Mouse (Mus musculus): ENCODE results near the gene Vmn2r85. TPM values are rescaled to one million over a fixed set of nuclear protein-coding genes. Genes with fewer than 3 reads are reported as not detected.
"Not testable (repeated sequence)": the region's sequence is repeated elsewhere in the genome, so short reads cannot be mapped to it uniquely, and the experiment has no call there.

Vmn2r85 gene
- total RNA-seq (2022) = not detected

DNA sequence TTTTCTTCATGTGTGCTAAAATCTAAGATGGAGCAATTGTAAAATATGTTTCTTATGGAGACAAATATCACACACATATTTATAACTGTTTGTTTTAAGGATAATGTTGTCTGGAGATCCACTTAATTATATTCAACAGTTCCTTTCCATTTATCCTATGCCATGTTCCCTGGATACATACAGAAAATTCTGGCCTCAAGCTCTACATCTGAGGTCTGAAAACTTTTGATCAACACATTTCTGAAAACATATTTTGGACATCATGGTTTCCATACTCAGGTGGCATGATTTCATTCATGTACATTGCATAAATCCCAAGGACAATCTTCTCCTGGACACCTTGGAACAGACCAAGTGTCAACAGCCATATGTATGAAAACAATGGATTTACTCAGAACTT is at the start of gene Vmn2r85:
Gene Vmn2r85, minus strand, starts transcription at position 101 of the 400 bp plus-strand sequence.
- not testable (repeated sequence) for DNase-seq (ENCODE audit: low spot score in 2 of 2)

DNA sequence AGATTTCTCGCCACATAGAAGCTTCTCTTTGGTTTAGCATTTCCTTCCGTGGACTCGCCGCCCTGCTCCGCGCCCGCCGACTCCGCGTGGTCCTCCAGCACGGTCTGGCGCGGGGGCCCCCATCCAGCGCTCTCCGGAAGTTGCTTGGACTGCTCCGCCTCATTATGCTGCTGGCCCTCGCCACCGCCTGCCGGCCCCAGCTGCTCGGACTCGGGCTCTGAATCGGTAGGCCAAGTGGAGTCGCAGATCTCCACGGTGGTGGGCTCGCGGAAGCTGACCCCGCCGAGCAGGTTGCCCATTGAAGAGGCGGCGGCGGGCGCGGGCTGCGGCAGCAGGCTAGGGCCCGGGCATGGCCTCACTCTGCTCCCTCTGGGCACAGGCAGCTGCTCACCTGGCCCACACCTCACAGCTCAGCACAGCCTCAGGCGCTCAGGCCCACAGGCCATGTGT is 40.8 kb upstream of the Vmn2r85 start:
- no peak for DNase-seq (ENCODE audit: low spot score in 2 of 2)

DNA sequence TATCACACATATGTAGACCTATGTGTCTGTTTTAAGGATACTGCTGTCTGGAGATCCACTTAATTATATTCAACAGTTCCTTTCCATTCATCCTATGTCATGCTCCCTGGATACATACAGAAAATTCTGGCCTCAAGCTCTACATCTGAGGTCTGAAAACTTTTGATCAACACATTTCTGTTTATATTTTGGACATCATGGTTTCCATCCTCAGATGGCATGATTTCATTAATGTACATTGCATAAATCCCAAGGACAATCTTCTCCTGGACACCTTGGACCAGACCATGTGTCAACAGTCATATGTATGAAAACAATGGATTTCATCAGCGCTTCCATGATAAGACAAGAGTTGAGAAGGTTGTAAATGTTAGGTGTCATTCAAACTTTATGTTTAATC is 26.4 kb upstream of the Vmn2r85 start, which contains the start of gene Vmn2r86:
Gene Vmn2r86, minus strand, starts transcription at position 101 of the 400 bp plus-strand sequence.
- not testable (repeated sequence) for DNase-seq (ENCODE audit: low spot score in 2 of 2)

- no peak for DNase-seq (ENCODE audit: low spot score in 2 of 2)
Observed at GRCm38 (mm10) chr10:130444776-130445175, 15.3 kb upstream of the Vmn2r85 start.

DNA sequence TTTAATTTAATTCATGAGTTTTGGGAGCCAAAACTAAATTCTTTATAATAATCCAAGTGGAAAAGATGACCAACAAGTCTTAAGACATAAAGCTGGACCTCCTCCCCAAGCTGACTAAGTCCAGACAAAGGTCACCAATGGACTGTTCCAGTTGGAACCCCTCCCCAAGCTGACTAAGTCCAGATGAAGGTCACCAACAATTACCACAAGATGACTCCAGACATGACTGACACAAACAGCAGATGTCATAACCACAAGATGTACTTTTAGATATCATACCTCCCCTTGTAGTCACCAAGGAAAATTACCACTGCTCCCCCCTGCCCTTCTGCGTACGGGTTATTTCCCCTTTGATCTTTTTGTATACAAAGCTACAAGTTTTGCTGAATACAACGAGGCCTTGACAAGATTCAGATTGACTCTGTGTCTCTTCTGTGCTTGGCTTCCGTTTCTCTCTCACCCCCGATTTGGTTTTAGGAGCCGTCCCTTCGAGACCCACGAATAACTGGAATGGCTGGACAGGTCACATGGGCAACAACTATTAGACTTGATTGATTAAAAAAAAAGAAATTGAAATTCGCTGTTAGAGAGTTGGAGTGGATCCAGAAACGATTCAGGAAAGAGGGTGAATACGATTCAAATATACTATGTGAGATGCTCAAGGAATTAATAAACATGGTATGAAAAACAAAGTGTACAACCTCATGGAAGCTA is 4.8 kb upstream of the Vmn2r85 start:
- DNase-seq (ENCODE audit: low spot score in 2 of 2) = not testable (repeated sequence)

DNA sequence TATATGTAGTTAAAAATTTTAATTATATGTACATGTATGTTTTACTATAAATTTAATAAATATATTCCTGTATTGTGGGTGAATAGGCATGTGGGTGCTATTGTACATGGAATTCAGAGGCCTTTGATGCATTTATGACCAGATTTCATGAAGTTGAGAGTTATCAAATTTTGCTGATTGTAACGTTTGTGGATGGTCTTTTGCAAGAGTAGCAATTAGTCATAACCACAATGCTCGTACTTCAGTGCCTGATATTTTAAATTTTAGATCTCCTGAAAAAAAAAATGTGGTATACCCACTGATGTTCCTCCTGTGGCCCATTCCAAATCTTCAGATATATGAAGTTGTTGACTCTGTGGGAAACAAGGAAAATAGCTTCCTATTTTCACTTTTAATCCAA is 7.1 kb downstream of the Vmn2r85 start:
- DNase-seq (ENCODE audit: low spot score in 2 of 2) = not testable (repeated sequence)

DNA sequence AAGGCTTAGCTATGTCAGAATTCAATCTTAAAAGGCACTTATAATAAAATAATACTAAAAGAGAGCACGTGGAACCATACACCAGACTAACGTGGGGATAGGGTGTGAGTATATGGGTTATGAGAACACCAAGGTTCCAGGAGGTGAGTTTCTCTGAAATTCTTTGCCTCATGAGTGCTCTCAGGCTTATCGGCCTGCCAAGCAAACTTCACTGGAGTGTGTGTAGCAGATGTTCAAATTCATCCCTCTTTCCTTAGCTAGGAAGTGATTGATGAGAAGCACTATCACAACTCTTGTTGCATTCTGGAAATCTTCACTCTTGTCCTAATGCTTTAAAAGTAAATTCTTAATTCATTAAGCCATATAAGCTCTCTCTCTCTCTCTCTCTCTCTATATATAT is 9.1 kb downstream of the Vmn2r85 start:
- no peak for DNase-seq (ENCODE audit: low spot score in 2 of 2)

GRCm38 (mm10) chr10:130419954-130420353 is 9.5 kb downstream of the Vmn2r85 start:
- not testable (repeated sequence) for DNase-seq (ENCODE audit: low spot score in 2 of 2)

DNA sequence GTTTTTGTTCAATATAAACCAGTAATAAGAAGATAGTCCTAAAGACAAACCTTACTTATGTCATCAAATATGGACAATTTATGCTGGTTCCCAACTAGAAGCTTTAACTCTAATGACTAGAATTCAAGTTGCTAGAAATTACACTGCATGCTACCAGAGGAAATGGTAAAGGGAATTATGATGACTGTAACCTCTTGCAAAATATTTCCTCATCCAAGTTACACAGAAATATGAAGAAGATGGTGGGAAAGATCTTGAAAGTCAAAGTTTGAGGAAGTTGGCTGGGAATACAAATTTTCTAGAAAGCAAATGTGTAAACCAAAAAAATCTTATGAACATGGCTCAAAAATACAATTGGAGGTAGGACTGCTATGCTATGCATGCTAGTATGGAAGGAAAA is 13.2 kb downstream of the Vmn2r85 start:
- DNase-seq (ENCODE audit: low spot score in 2 of 2) = not testable (repeated sequence)

DNA sequence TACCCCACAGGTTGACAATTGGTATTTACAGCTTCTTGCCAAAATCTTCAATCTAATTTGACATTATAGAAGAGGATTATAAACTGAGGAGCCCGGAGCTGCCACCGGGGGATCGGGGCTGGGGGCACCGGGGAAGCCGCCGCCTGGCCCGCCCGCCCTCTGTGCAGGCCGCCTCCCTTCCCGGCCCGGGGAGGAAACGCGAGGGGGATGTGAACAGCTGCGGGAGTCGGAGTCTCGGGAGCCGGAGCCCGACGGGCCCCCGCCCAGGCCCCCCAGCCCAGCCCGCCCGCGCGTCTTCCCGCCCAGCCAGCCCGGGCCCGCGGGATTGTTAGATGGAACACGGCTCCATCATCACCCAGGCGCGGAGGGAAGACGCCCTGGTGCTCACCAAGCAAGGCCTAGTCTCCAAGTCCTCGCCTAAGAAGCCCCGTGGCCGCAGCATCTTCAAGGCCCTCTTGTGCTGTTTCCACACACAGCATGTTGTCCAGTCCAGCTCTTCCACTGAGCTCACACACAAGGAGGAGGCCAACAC is 17.3 kb downstream of the Vmn2r85 start:
- not testable (repeated sequence) for DNase-seq (ENCODE audit: low spot score in 2 of 2)

- DNase-seq (ENCODE audit: low spot score in 2 of 2) = no peak
Observed at GRCm38 (mm10) chr10:130394232-130394631, 35.3 kb downstream of the Vmn2r85 start, which contains the start of gene Vmn2r84. TSS of gene Vmn2r84 (minus strand) at chr10:130394332.

DNA sequence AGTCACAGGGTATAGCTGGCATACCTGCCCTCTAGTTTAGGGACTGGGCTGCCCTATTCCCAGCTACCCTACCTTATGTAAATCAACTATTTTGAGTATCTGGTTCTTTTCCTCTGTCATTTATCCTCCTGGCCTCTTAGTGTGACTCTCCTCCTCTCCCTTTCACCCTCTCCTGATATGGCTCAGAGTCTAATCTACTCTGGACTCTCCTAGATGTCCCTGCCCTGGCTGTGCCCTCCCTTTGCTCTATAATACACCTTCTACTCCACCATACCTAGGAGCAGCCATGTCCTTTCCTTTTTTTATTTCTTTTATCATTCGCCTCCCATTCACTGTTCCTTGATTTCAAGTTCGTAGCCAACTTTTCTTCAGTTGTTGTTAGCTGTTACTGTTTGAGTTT is 54.4 kb downstream of the Vmn2r85 start:
- no peak for DNase-seq (ENCODE audit: low spot score in 2 of 2)

GRCm38 (mm10) chr10:130372491-130373173 is 56.9 kb downstream of the Vmn2r85 start:
- no peak for DNase-seq (ENCODE audit: low spot score in 2 of 2)

GRCm38 (mm10) chr10:130371644-130372043 is 57.9 kb downstream of the Vmn2r85 start:
- DNase-seq (ENCODE audit: low spot score in 2 of 2) = no peak

- DNase-seq (ENCODE audit: low spot score in 2 of 2) = no peak
Observed at GRCm38 (mm10) chr10:130370005-130370682, 59.4 kb downstream of the Vmn2r85 start.

DNA sequence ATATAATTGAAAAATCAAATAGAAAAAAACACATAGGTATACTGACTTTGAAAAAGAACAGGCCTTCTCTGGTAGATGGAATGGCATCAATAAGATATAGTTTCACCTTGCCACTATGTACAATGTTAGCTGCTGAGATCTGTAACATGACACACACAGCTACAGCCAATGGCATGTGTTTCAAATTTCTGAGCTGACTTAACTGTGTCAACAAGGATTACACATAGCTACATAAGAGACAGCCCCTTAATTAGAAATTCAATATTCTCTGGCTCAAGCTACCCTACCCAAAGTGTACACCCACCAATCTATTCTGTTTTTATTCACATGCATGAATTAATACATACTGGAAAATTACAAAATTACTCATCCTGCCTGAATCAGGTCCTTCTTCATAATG is 61.1 kb downstream of the Vmn2r85 start:
- no peak for DNase-seq (ENCODE audit: low spot score in 2 of 2)

- DNase-seq (ENCODE audit: low spot score in 2 of 2) = no peak
Observed at GRCm38 (mm10) chr10:130364766-130365165, 64.7 kb downstream of the Vmn2r85 start.

Other genes starting within 250 kb of the Vmn2r85 start
- not detected for gene Olfr826, start 245.5 kb downstream of the Vmn2r85 start, total RNA-seq (2022)
- not detected for gene Olfr827, start 215.3 kb downstream of the Vmn2r85 start, total RNA-seq (2022)
- not detected for gene Neurod4, start 149.5 kb downstream of the Vmn2r85 start, total RNA-seq (2022)
- under 1 TPM; 0.19 to 0.27 (median 0.24) TPM for gene Tespa1, start 106.8 kb downstream of the Vmn2r85 start, total RNA-seq (2022)
- not detected for gene Vmn2r84, start 35.4 kb downstream of the Vmn2r85 start, total RNA-seq (2022)
- gene Vmn2r86, start 26.3 kb upstream of the Vmn2r85 start, total RNA-seq (2022) = not detected
- gene Vmn2r87, start 67.7 kb upstream of the Vmn2r85 start, total RNA-seq (2022) = not detected

All from gastrocnemius, adult 8-10 months (tissue).